Comparison of ENCODE assay signal across 15 mouse cellular contexts in genomic region chr12:13066604-13067181, GRCm38 (mm10).
DNase-seq lines count a peak whose midpoint lies in the region; ATAC-seq and TF ChIP-seq lines count a peak whose summit lies in the region.
"Had no signal": no experiment of that assay in that cellular context is flagged by ENCODE, and none has a peak within 500 bp of the region (broad histone marks: within the 10 kb centered on the region; RNA-seq: fewer than 3 reads in every experiment).

No protein-coding gene starts in this region.

- WGBS in heart, embryonic 10.5 days: 64% methylated on average over 6 of the region's 6 CpGs
- WGBS in forebrain, embryonic 11.5 days: 44% methylated on average over 6 of the region's 6 CpGs
- WGBS in kidney, postnatal 0 days: 40% methylated on average over 6 of the region's 6 CpGs

- no peak overlapping the region for H3K4me3 ChIP-seq in heart, embryonic 10.5 days
- H3K4me3 ChIP-seq in MEL (ENCODE audit: control insufficient read depth in 1 of 2, insufficient read depth in 1 of 2, low read depth in 2 of 2, low read length in 2 of 2): no peak overlapping the region
- no peak overlapping the region for H3K4me3 ChIP-seq in forebrain, embryonic 11.5 days (ENCODE audit: low read depth, low read length)
- H3K4me3 ChIP-seq in kidney, postnatal 0 days (replicated peaks; ENCODE audit: low read depth, low read length): no peak overlapping the region
- H3K4me3 ChIP-seq: embryonic facial prominence, embryonic 12.5 days; midbrain, embryonic 13.5 days; neural tube, embryonic 12.5 days had no signal

- TF ChIP-seq EP300 in MEL (IDR thresholded peaks at IDR 0.05; ENCODE audit: low read depth in 1 of 2, low read length in 2 of 2): no peak

- H3K36me3 ChIP-seq in heart, embryonic 10.5 days: no peaks in the 10 kb centered on the region
- peaks cover 0 to 2% of the 10 kb centered on the region in 2 experiments; a peak in 1 of 4 replicates for H3K36me3 ChIP-seq in MEL (ENCODE audit: control insufficient read depth in 1 of 2, insufficient read depth in 2 of 2, low read length in 2 of 2)
- H3K36me3 ChIP-seq in forebrain, embryonic 11.5 days (ENCODE audit: control insufficient read depth, insufficient read depth, low read length): no peaks in the 10 kb centered on the region
- no peaks in the 10 kb centered on the region for H3K36me3 ChIP-seq in kidney, postnatal 0 days (ENCODE audit: insufficient read depth, low read length)
- H3K36me3 ChIP-seq: embryonic facial prominence, embryonic 12.5 days; G1E; midbrain, embryonic 13.5 days; neural tube, embryonic 12.5 days had no signal

- TF ChIP-seq RAD21 in MEL (IDR thresholded peaks at IDR 0.05; ENCODE audit: low read depth, low read length): no peak

- peaks cover 5% of the 10 kb centered on the region; the same call in 1 of the 2 replicates for H3K4me1 ChIP-seq in heart, embryonic 10.5 days
- no peaks in the 10 kb centered on the region for H3K4me1 ChIP-seq in MEL (ENCODE audit: control insufficient read depth in 1 of 2, insufficient read depth in 2 of 2, low read length in 2 of 2)
- H3K4me1 ChIP-seq in forebrain, embryonic 11.5 days (replicated peaks; ENCODE audit: control insufficient read depth, insufficient read depth, low read length): no peaks in the 10 kb centered on the region
- H3K4me1 ChIP-seq in kidney, postnatal 0 days (replicated peaks; ENCODE audit: insufficient read depth, low read length): no peaks in the 10 kb centered on the region
- H3K4me1 ChIP-seq: midbrain, embryonic 13.5 days had no signal

- no peak for DNase-seq in heart, embryonic 10.5 days (ENCODE audit: low spot score)
- no peak for DNase-seq in heart, postnatal 4 days
- peak; percentile 24 for DNase-seq in MEL (ENCODE audit: low read depth, low spot score)
- DNase-seq in forebrain, embryonic 11.5 days (ENCODE audit: low spot score): peak; percentile 68
- no peak for DNase-seq in kidney, postnatal 0 days (ENCODE audit: low spot score)
- DNase-seq in retina, postnatal 1 day: no peak
- no peak for DNase-seq in right cerebral cortex, postnatal 10 days (ENCODE audit: low spot score in 2 of 2)
- DNase-seq: cerebellum, adult 11-12 months; thymus, adult 18-20 months had no signal

- ATAC-seq in forebrain, embryonic 11.5 days (replicated peaks; ENCODE audit: low FRiP score): peak; percentile 44; the same call in 1 of the 2 replicates
- no peak for ATAC-seq in kidney, postnatal 0 days (replicated peaks; ENCODE audit: low FRiP score, low read depth)
- ATAC-seq in CD4-positive, CD25-positive, alpha-beta regulatory T cell, adult 4 months: no peak
- ATAC-seq: inflammation-experienced regulatory T-cells, adult 6 months; midbrain, embryonic 13.5 days had no signal

- no peak overlapping the region for H3K4me2 ChIP-seq in forebrain, embryonic 11.5 days (ENCODE audit: low read depth, low read length, severe bottlenecking)
- no peak overlapping the region for H3K4me2 ChIP-seq in kidney, postnatal 0 days (ENCODE audit: low read length)
- H3K4me2 ChIP-seq: embryonic facial prominence, embryonic 12.5 days; midbrain, embryonic 13.5 days; neural tube, embryonic 12.5 days had no signal

- TF ChIP-seq POLR2A in MEL (IDR thresholded peaks at IDR 0.05; ENCODE audit: control insufficient read depth in 1 of 2, insufficient read depth in 1 of 2, low read depth in 1 of 2, low read length in 2 of 2, poor library complexity in 1 of 2): no peak

- H3K9ac ChIP-seq in MEL (ENCODE audit: control insufficient read depth, low read depth, low read length, poor library complexity, severe bottlenecking): no peak overlapping the region
- no peak overlapping the region for H3K9ac ChIP-seq in forebrain, embryonic 11.5 days (ENCODE audit: low read length)
- no peak overlapping the region for H3K9ac ChIP-seq in kidney, postnatal 0 days (ENCODE audit: low read depth, low read length)
- H3K9ac ChIP-seq: embryonic facial prominence, embryonic 12.5 days; midbrain, embryonic 13.5 days; neural tube, embryonic 12.5 days had no signal

- no peak for TF ChIP-seq CTCF in MEL (IDR thresholded peaks at IDR 0.05 in 2 of 3, conservative IDR thresholded peaks at IDR 0.05 in 1 of 3; ENCODE audit: control insufficient read depth in 1 of 3, insufficient read depth in 1 of 3, low read depth in 2 of 3, low read length in 3 of 3, poor library complexity in 1 of 3, severe bottlenecking in 1 of 3)
- TF ChIP-seq CTCF in kidney, postnatal 0 days (IDR thresholded peaks at IDR 0.05; ENCODE audit: low read depth): no peak

- 0 out of 2 replicates have a peak overlapping the region, but pooled peaks have one; percentile 37 for H3K27ac ChIP-seq in heart, embryonic 10.5 days
- no peak overlapping the region for H3K27ac ChIP-seq in MEL (ENCODE audit: control insufficient read depth, low read depth, low read length)
- no peak overlapping the region for H3K27ac ChIP-seq in forebrain, embryonic 11.5 days (ENCODE audit: low read depth, low read length)
- H3K27ac ChIP-seq in kidney, postnatal 0 days: 0 out of 2 replicates have a peak overlapping the region, but pooled peaks have one; percentile 47
- H3K27ac ChIP-seq: embryonic facial prominence, embryonic 12.5 days; midbrain, embryonic 13.5 days; neural tube, embryonic 12.5 days had no signal

- no peaks in the 10 kb centered on the region for H3K79me2 ChIP-seq in MEL (ENCODE audit: control insufficient read depth, insufficient read depth, low read length, poor library complexity)

- H3K27me3 ChIP-seq in heart, embryonic 10.5 days (ENCODE audit: insufficient read depth, poor library complexity, severe bottlenecking): no peaks in the 10 kb centered on the region
- no peaks in the 10 kb centered on the region; a peak in 1 of 4 replicates for H3K27me3 ChIP-seq in MEL (ENCODE audit: control insufficient read depth in 1 of 2, insufficient read depth in 2 of 2, low read length in 2 of 2)
- no peaks in the 10 kb centered on the region for H3K27me3 ChIP-seq in forebrain, embryonic 11.5 days (ENCODE audit: control insufficient read depth, insufficient read depth, low read length)
- H3K27me3 ChIP-seq in kidney, postnatal 0 days (ENCODE audit: insufficient read depth, low read length): no peaks in the 10 kb centered on the region
- H3K27me3 ChIP-seq: embryonic facial prominence, embryonic 12.5 days; midbrain, embryonic 13.5 days; neural tube, embryonic 12.5 days had no signal

- H3K9me3 ChIP-seq in heart, embryonic 10.5 days: peaks cover under 1% of the 10 kb centered on the region; the same call in 1 of the 2 replicates
- H3K9me3 ChIP-seq in MEL (replicated peaks; ENCODE audit: insufficient read depth, low read length): no peaks in the 10 kb centered on the region
- H3K9me3 ChIP-seq in forebrain, embryonic 11.5 days (ENCODE audit: control insufficient read depth, low read length): no peaks in the 10 kb centered on the region; the same call in 1 of the 2 replicates
- H3K9me3 ChIP-seq in kidney, postnatal 0 days (replicated peaks; ENCODE audit: low read length): no peaks in the 10 kb centered on the region
- H3K9me3 ChIP-seq: G1E; midbrain, embryonic 13.5 days; neural tube, embryonic 12.5 days had no signal

TF ChIP-seq in MEL, 35 proteins besides CTCF, POLR2A, EP300 and RAD21:
- TF ChIP-seq MEF2A (IDR thresholded peaks at IDR 0.05; ENCODE audit: extremely low read depth, insufficient replicate concordance, low read depth, low read length, poor library complexity, severe bottlenecking): 0 out of 2 replicates have a peak, but pooled peaks have one; percentile 20
- no peak for TF ChIP-seq MAX (IDR thresholded peaks at IDR 0.05; ENCODE audit: low read length)
- no peak for TF ChIP-seq ZC3H11A (IDR thresholded peaks at IDR 0.05; ENCODE audit: low read depth, low read length)
TF ChIP-seq in MEL: peak in this region for 1.

Comparison
In these comparisons a context has a peak if more than half of its experiments do, and no peak if none do; other contexts are left out.
1. DNase-seq: peak in MEL (single experiment) and forebrain, embryonic 11.5 days (single experiment); none in heart, embryonic 10.5 days (single experiment), heart, postnatal 4 days (single experiment), kidney, postnatal 0 days (single experiment), retina, postnatal 1 day (single experiment) and right cerebral cortex, postnatal 10 days (0 of 2).
2. H3K27ac ChIP-seq: peak in heart, embryonic 10.5 days (single experiment) and kidney, postnatal 0 days (single experiment); none in MEL (single experiment) and forebrain, embryonic 11.5 days (single experiment).